Mouse (Mus musculus): Measurements from ENCODE around the gene Brat1.
A peak's percentile ranks its signal among the peaks of the same experiment; 100 is the strongest.

Gene Brat1

GRCm38 (mm10) chr5:140749062-140749875 is 44.5 kb downstream of the Brat1 start:
- peak; percentile 73 for DNase-seq

DNA sequence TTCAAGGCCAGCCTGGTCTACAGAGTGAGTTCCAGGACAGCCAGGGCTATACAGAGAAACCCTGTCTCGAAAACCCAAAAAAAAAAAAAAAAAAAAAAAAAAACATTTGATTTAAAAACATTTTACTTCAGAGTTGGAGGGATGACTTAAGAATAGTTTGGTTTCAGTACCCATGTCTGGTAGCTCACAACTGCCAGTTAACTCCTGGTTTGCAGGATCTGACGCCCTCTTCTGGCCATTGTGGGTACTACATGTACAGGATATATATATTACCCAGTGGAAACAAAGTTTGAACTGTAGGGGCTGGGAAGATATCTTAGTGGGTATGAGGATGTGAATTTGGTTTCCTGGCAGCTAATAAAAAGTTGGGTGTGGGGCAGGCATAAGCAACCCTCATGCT is 46.1 kb downstream of the Brat1 start:
- peak; percentile 73 for DNase-seq

DNA sequence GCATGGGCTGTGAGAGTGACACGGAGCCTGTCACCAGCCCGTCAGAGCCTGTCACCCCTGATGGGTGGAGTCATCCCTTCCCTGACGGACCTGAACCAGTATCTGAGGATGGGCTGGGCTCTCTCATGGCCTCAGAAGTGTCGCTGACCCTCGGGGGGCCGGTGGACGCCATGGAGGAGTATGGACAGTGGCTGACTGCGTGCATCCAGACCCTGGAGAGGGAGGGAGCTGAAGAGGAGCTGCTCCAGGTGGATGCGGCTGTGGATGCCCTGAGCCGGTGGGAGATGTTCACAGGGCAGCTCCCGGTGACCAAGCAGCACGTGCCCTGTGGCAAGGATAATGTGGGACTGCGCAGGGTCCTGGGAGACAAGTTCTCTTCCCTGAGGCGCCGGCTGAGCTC is 47.2 kb downstream of the Brat1 start:
- no peak for DNase-seq

DNA sequence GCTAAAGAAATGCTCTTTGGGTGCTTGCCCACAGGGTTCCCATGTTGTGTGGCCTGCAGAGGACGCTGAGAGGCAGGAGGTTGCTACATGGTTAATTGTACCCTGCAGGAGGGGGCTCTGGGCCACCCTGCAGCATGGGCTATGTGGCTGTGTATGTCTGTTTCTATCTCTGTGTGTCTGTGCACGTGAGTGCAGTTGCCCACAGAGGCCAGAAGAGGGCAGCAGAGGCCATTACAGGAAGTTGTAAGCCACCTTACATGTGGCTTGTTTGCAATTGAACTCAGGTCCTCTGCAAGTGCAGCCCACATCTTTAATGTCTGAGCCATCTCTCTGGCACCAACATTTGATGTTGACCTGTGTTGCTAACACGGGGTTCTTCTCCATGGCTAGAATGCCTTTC is 47.8 kb downstream of the Brat1 start:
- DNase-seq = no peak

- DNase-seq = no peak
These were observed 48.4 kb downstream of the Brat1 start for GRCm38 (mm10) chr5:140753223-140753622.

DNA sequence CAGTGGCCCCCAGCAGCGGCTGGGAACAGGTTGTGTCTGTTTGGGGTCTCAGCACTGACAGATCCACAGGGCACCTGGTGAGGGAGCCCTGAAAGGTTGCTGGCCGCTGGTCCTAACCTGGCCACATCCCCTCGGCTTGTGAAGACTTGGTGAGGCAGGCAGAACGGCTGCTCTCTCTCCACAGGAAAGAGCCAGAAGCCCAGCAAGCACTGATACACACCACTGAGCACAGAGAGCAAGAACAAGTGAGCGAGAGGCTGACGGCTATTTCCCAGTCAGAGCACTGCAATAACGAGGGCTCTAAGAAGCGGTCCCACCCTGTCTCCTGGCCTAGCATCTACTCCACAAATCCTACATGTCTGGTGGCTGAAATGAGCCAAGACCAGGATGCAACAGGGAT is 54.1 kb downstream of the Brat1 start:
- no peak for DNase-seq

DNA sequence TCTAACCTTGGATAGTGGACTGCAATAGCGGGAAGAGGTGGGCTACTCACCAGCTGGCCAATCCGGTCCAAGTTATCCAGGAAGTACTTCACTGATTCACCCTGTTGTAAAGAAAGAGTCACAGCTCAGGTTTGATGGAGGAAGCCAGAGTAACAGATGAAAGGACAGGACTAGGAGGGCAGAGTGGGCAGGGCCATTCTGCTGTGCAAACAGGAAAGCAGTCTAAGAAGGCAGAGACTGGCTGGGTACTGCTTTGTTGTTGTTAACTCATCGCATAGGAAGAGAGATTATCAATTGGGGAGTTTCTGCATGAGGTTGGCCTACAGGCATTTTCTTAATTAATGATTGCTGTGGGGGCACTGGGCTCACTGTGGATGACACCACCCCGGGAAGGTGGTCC is 57.7 kb downstream of the Brat1 start:
- DNase-seq = no peak

GRCm38 (mm10) chr5:140764921-140765613 is 60.3 kb downstream of the Brat1 start:
- DNase-seq = no peak

GRCm38 (mm10) chr5:140766566-140766965 is 61.8 kb downstream of the Brat1 start:
- DNase-seq = no peak

DNA sequence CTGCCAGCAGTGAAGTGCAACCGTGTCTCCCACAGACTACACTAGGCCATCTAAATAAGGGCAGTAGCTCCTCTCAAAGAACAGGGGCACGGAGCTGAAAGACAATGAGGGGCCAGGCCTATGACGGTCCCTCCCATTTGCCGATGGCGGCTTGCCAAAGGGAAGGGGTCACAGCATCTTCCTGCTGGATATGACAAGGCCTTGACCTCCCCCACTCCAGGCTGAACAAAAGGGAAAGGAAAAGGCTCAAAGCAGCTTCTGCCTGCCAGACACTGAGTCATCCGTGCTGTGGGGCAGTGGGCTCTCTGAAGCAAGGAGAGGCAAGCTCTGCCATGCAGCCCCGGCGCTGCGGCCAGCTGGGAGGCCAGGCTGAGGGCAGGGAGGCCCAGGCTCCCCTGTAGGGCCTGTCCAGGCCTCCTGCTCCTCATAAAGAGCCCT is 62.9 kb downstream of the Brat1 start:
- DNase-seq = peak; percentile 56

DNA sequence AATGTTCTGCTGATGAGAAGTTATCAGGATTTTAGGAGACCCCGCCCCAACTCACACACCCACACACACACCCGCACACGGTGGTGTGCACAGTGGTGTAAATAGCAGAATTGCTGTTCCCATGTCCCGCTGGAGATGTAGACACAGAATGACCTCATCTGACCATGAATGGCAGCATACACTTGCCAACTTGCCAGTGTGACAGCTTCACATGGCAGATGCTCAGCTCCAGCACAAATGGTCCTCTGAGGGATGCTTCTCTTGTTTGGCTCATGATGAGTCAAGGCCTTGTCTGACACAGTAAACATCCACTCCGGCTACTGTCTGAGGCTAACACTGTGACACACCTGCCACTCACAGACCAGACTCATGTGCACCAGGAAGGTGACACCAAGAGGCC is 63.5 kb downstream of the Brat1 start:
- no peak for DNase-seq

All from right cerebral cortex, postnatal 14 days (tissue).